Mouse (Mus musculus) hindbrain, embryonic 15.5 days (tissue): ENCODE results near the gene Ptprz1. TPM values are rescaled to one million over a fixed set of nuclear protein-coding genes. Genes with fewer than 3 reads are reported as not detected.

Experiments used
- ATAC-seq: fragments of 200-750 bp; cut with Nextera tagmentation; 2 replicates; pipeline ENCODE4 v1.8.0; 2017; ENCODE audit warnings: low read depth, moderate number of reproducible peaks, moderate TSS enrichment; ENCODE audit not compliant: low FRiP score
- H3K27ac ChIP-seq: fragments of 300-500 bp; sonication (generic); replicated peaks from 2 replicates; pipeline ENCODE4 v1.5.1; 2015; ENCODE audit warnings: mild to moderate bottlenecking, inconsistent platforms
- H3K27me3 ChIP-seq: fragments of 300-500 bp; sonication (generic); 2 replicates; pipeline ENCODE4 v1.6.1; 2015; ENCODE audit warnings: control low read depth, inconsistent platforms
- H3K36me3 ChIP-seq: fragments of 300-500 bp; sonication (generic); 2 replicates; pipeline ENCODE4 v1.6.1; 2015; ENCODE audit warnings: control low read depth, inconsistent platforms
- H3K4me1 ChIP-seq: fragments of 300-500 bp; sonication (generic); replicated peaks from 2 replicates; pipeline ENCODE4 v1.6.1; 2015; ENCODE audit warnings: control low read depth, inconsistent platforms
- H3K4me2 ChIP-seq: fragments of 300-500 bp; sonication (generic); 2 replicates; pipeline ENCODE4 v1.6.1; 2015; ENCODE audit warnings: moderate library complexity, mild to moderate bottlenecking, inconsistent platforms
- H3K4me3 ChIP-seq: fragments of 300-500 bp; sonication (generic); 2 replicates; pipeline ENCODE4 v1.5.1; 2015; ENCODE audit warnings: mild to moderate bottlenecking, inconsistent platforms
- H3K9ac ChIP-seq: fragments of 300-500 bp; sonication (generic); 2 replicates; pipeline ENCODE4 v1.6.1; 2015; ENCODE audit warnings: inconsistent platforms
- H3K9me3 ChIP-seq: fragments of 300-500 bp; sonication (generic); 2 replicates; pipeline ENCODE4 v1.6.1; 2016; ENCODE audit warnings: control low read depth, inconsistent platforms
- WGBS: fragments of 180-500 bp; shearing (Covaris S2); methylation state at CpG from one replicate; pipeline ENCODE4 v1.1.7; 2015; 5-methylcytosine and 5-hydroxymethylcytosine counted together
- polyA plus RNA-seq: library from polyadenylated mRNA; unstranded; fragments of >200 nt; fragmentation: Nextera tagmentation; extraction: Ambion mirVana; gene quantifications from 2 replicates; pipeline ENCODE4 v1.2.1, GENCODE M21; 2015

The Ptprz1 gene
- polyA plus RNA-seq = 70.2 and 71.0 TPM in 2 replicates

DNA sequence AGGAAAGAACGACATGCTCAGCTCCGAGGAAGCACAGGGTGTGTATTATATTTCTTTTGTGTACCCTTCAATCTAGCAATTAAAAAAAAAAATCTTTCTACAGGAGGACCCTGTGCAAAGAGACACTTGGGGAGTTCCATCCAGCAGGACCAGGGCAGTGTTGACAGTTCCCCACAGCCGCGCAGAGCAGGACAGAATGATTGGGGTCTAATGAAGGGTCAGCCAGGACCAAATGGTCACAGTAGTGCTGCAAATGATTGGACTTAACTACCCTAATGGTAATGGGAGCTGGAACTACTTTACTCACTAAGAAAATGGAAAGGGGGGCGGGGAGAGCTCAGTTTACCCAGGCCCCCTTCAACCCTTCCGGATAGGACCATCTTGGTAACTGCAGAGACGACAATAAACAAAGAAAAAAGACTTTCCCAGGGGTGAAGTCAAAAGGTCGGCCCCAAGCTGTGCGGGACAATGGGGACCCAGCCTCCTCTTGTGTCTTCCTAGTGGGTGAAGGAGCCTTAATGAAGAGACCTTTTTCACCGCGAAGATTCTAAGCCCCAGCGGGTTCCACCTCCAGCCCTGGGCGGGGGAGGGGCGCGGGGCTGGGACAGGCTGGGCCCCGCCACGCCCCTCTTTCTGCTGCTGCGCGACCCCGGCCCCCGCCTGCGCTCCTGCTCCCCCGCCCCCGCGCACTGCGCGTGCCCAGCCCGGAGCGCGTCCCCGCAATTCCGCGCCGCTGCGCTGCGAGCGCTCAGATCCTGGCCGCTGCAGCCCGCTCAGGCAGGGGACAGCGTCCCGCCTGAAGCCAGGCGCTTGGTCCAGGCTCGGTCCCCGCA, at the start of gene Ptprz1:
Gene Ptprz1 (plus strand): TSS at position 722 of the 833 bp plus-strand sequence.
- H3K27me3 ChIP-seq = no peaks in the 10 kb centered on the region
- peak within 1 kb of the TSS; percentile 57 for H3K4me3 ChIP-seq
- H3K27ac ChIP-seq = peak within 1 kb of the TSS; percentile 74
- peak within 1 kb of the TSS; percentile 65 for H3K9ac ChIP-seq
- WGBS = under 1% methylated on average over 41 of the region's 44 CpGs
- peak; percentile 91 for ATAC-seq
- H3K36me3 ChIP-seq = no peaks in the 10 kb centered on the region
- peaks cover 27% of the 10 kb centered on the region for H3K4me1 ChIP-seq
- H3K4me2 ChIP-seq = peak within 1 kb of the TSS; percentile 77
- H3K9me3 ChIP-seq = no peaks in the 10 kb centered on the region

DNA sequence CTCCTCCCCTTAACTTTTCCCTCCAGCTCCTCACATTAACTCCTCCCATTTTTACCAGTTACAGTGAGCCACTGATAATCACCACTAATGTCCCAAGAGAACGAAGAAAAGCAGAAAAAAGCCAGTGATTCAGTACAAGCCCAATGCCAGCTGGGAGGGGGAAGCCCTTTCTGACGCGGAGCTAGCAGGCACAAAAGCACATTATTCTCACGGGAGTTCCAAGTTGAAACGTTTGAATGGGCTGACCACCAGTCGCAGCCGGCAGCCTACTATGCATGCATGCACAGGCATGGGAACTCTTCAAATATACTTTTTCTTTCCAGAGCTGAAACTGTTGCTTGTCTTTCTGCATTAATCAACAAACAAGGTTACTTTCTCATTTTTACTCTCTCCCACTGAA, 41.7 kb upstream of the Ptprz1 start:
- Histone ChIP-seq H3K4me2 (peak overlapping the region; percentile 5; the same call in 1 of the 2 replicates), H3K4me1 (peaks cover 15% of the 10 kb centered on the region; the same call in 1 of the 2 replicates), H3K4me3 (no peak overlapping the region), H3K9me3 (no peaks in the 10 kb centered on the region), H3K9ac (no peak overlapping the region), H3K27ac (peak overlapping the region; percentile 75), H3K27me3 (no peaks in the 10 kb centered on the region), H3K36me3 (no peaks in the 10 kb centered on the region)
- WGBS = 4% methylated on average over 7 of the region's 7 CpGs
- ATAC-seq = peak; percentile 89

DNA sequence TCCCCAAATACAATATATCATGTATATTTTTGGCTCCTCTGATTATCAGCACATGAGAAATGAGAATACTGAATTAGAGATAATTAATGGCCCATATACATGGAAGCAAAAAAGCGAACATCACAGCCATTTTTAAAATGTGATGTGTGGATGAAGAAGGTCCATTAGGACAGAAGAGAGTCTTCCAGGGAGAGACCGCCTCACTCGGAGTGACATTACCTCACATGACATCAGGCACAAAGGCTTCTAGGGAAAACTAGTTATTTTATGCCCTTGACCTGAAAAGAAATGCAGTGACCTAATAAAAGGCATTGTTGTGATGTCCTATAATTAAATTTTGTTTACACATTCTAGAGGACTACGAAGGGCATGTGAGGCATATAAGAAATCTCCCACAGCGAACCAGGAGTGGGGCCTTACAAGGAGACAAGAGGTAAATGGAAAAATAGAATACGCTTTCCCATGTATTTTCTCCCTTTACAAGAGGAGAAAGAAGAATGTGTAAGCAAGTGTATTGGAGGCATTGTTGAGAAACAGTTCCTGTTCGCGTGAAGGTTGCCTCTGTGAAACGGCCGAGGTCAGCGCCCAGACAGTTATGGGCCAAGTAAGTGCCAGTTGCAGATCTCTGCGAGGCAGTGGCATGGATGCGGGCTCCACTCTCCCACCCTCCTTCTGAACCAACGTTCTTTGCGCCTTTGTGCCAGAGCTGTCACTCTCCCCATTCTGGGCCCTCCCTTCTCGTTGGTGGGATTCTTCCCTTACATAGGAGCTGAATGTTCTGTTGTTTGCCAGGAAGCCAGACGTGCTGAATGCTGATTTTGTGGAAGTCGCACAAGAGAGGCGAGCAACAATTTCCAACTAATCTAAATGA, 41.0 kb upstream of the Ptprz1 start:
- 32% methylated on average over 19 of the region's 19 CpGs for WGBS
- Histone ChIP-seq H3K4me2 (peak overlapping the region; percentile 35), H3K36me3 (no peaks in the 10 kb centered on the region), H3K4me1 (peaks cover 15% of the 10 kb centered on the region; the same call in 1 of the 2 replicates), H3K4me3 (no peak overlapping the region), H3K27ac (peak overlapping the region; percentile 75), H3K9ac (no peak overlapping the region), H3K27me3 (no peaks in the 10 kb centered on the region), H3K9me3 (no peaks in the 10 kb centered on the region)
- ATAC-seq = peak; percentile 95

DNA sequence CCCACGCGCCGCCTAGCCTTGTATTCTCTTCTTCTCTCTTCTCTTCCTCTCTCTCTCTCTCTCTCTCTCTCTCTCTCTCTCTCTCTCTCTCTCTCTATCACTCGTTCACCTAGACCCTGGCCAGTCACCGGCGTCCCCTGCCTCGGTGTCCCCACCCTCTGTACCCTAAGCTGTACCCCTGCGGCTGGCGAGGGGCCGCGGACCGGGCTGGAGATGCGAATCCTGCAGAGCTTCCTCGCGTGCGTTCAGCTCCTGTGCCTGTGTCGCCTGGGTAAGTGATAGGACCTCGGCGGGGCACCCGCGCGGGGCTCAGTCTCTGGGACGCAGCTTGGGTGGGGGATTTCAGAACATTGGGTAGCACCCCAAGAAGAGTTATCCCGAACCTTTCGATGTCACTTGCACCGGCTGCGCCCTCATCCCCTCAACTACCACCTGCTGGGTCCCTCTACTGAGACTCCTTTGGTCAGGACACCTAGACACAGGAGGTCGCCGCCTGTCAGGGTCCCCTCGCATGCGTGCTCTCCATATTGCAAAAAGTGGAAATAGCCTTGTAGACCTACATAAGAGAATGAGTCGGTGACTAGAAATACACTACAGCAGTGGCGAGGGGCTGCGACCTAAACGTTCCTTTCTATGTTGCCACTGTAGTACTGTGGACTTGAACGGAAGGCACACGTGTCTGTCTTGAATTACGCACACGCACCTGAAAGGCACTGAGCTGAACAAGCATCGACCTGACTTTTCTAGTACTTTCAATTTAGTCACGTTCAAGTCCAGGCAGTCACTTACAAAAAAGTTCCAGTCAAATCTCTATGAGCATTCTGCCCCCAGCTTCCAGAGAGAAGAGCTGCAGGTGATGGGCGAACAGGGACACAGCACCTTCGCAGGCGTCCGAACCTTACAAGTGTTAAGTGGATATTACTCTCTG, 576 bp downstream of the Ptprz1 start:
- H3K27me3 ChIP-seq = no peaks in the 10 kb centered on the region
- H3K4me3 ChIP-seq = peak overlapping the region; percentile 57
- WGBS = under 1% methylated on average over 45 of the region's 45 CpGs
- H3K9ac ChIP-seq = peak overlapping the region; percentile 65
- H3K4me2 ChIP-seq = peak overlapping the region; percentile 77
- H3K9me3 ChIP-seq = no peaks in the 10 kb centered on the region
- H3K36me3 ChIP-seq = no peaks in the 10 kb centered on the region
- ATAC-seq = peak; percentile 76
- peak overlapping the region; percentile 74 for H3K27ac ChIP-seq
- peaks cover 27% of the 10 kb centered on the region for H3K4me1 ChIP-seq

DNA sequence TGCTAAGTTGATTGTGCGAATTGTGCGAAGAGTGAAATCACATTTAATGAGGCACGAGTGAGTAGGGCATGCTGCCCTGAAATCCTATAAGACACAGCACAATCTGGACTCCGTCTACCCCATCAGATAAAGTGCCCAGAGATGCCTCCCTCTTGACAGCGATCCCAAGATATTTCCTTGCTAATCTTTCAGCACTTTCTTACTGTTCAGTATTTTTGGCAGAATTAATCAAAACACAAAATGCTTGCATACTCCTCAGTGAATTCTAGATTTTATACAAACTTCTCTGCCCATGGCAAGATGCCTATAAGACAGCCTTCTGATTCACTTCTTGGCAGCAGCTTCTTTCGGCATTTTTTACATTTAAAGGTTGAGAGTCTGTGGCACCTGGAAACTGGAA, 12.7 kb downstream of the Ptprz1 start:
- WGBS = 87% methylated on average over 6 of the region's 6 CpGs
- H3K4me3 ChIP-seq = no peak overlapping the region
- no peaks in the 10 kb centered on the region for H3K27me3 ChIP-seq
- no peaks in the 10 kb centered on the region for H3K4me1 ChIP-seq
- H3K9me3 ChIP-seq = no peaks in the 10 kb centered on the region
- H3K9ac ChIP-seq = no peak overlapping the region
- H3K36me3 ChIP-seq = no peaks in the 10 kb centered on the region
- H3K27ac ChIP-seq = no peak overlapping the region
- H3K4me2 ChIP-seq = no peak overlapping the region
- no peak for ATAC-seq

DNA sequence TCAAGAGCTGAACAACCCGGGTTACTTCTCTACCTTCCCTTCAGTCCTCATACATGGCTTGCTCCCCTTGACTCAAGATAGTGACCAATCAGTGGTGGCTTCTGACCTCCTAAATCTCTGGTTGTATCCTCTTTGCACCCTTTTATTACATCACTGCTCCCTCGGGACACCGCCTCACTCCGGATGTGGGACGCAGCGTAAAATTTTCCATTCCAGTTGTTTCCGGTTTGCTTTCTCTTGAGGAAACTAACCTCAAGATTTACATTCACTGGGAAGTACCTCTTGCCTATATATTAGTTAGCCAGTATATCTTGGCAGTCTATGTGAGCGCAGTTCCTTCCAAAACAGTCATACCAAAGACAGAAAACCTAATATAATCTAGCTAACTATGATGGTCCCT, 14.0 kb downstream of the Ptprz1 start:
- Histone ChIP-seq H3K4me3 (no peak overlapping the region), H3K36me3 (no peaks in the 10 kb centered on the region), H3K27me3 (no peaks in the 10 kb centered on the region), H3K9me3 (no peaks in the 10 kb centered on the region), H3K27ac (no peak overlapping the region), H3K4me2 (no peak overlapping the region), H3K9ac (no peak overlapping the region), H3K4me1 (no peaks in the 10 kb centered on the region)
- WGBS = 96% methylated on average over 8 of the region's 8 CpGs
- no peak for ATAC-seq

DNA sequence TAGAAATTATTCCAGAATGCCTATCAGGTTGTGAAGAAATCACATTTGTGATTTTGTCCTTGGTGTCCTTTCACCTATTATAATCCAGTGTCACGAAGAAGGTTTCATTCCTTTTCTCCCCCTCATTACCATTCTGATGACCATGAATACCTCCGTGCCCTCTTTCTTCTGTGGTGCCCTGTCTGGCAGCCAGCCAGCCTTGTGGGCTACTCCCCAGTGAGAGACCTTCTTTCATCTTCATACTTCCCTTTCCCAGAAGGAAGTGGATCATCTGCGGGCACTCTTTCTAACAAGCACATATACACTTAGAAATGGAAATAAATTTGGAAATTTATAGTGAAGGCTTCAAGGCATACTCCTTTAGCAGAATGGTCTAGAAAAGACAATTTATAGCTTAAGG, 26.7 kb downstream of the Ptprz1 start:
- no peaks in the 10 kb centered on the region for H3K36me3 ChIP-seq
- no peaks in the 10 kb centered on the region for H3K27me3 ChIP-seq
- no peaks in the 10 kb centered on the region for H3K4me1 ChIP-seq
- no peaks in the 10 kb centered on the region for H3K9me3 ChIP-seq
- H3K9ac ChIP-seq = no peak overlapping the region
- no peak overlapping the region for H3K27ac ChIP-seq
- H3K4me2 ChIP-seq = no peak overlapping the region
- WGBS = 24% methylated on average over 3 of the region's 3 CpGs
- no peak overlapping the region for H3K4me3 ChIP-seq
- no peak for ATAC-seq

DNA sequence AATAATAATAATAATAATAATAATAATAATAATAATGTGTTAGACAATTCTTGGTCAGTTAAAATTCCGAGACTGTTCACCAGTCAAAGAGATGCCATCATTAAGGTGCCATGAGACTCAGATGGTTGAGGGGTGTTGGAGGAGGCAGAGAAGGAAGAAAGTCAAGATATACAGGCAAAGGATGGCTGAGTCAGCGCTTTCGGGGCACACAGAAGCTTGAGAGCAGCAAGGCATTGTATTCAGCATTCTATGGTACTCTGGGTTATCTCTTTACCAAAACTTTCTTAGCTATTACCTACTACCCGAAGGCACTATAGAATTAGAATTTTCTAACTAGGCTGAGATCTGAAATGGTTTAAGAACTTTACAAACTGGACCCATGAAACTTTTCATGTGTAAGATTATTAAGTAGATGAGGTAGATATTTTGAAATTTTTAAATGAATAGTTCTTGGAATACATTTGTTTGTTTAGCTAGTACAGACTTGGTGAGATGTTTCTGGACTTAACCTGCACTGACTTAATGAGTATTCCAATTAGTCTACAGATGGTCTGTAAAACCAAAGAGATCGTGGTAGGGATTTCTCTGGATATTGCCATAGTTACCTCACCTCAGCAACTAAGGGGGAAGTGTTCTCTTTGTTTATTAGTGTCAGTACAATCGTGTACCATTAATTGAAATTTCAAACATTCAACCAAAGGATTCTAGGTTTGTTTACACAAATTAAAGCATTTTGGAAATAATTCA, 33.4 kb downstream of the Ptprz1 start:
- peaks cover 9% of the 10 kb centered on the region; the same call in 1 of the 2 replicates for H3K4me1 ChIP-seq
- H3K4me3 ChIP-seq = no peak overlapping the region
- H3K36me3 ChIP-seq = no peaks in the 10 kb centered on the region
- H3K9ac ChIP-seq = no peak overlapping the region
- no peaks in the 10 kb centered on the region for H3K27me3 ChIP-seq
- WGBS = 70% methylated on average over 6 of the region's 6 CpGs
- H3K27ac ChIP-seq = peak overlapping the region; percentile 43; the same call in 1 of the 2 replicates
- H3K9me3 ChIP-seq = no peaks in the 10 kb centered on the region
- H3K4me2 ChIP-seq = no peak overlapping the region
- no peak for ATAC-seq

DNA sequence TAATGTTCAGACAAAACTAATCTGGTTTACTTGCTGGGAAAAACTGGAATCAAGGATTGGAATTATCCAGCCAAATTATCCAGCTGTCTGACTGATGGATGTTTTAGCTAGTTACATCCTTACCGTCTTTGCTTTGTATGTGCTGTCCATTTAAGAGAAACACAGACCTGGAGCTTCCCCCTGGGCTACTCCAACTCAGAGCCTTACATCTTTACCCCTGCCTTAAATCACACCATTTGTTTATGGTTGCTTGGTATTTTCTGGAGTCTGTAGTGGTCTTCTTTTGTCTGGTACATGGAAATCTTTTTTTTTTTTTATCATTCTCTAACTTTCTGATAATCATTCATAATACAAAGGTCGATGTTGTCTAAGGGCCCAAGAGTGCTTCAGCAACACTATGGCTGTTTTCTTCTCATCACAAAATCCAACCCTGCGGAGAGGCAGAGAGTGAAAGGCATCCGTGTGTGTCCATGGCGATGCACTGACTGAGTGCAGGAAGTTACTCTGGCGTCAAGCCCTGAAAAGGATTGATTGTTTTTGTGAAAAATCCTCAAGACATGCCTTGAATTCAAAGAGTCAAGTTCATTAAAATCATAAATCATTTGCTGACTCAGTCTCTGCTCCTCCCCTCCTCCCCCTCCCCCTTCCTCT, 34.1 kb downstream of the Ptprz1 start:
- Histone ChIP-seq H3K4me1 (peaks cover 9% of the 10 kb centered on the region; the same call in 1 of the 2 replicates), H3K9me3 (no peaks in the 10 kb centered on the region), H3K27me3 (no peaks in the 10 kb centered on the region), H3K36me3 (no peaks in the 10 kb centered on the region), H3K9ac (no peak overlapping the region), H3K4me3 (no peak overlapping the region), H3K27ac (peak overlapping the region; percentile 43), H3K4me2 (peak overlapping the region; percentile 15; the same call in 1 of the 2 replicates)
- WGBS = 14% methylated on average over 6 of the region's 6 CpGs
- ATAC-seq = peak; percentile 85

DNA sequence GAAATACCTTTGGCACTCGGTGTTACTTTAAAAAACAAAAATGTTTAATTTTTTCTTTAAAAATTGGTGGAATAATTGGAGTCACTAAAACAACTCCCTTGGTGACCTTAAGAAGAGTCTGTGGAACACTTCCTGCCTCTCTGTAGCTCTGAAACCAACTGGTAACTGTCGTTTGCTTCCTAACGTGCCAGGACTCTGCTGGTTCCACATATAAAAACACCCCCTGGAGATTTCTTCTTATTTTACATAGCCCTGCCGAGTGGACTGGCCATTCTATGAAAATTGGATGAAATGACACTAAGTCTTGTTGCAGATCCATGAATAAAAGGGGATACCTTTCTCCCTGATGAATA, 34.6 kb downstream of the Ptprz1 start:
- no peaks in the 10 kb centered on the region for H3K27me3 ChIP-seq
- peak overlapping the region; percentile 16; the same call in 1 of the 2 replicates for H3K27ac ChIP-seq
- H3K9ac ChIP-seq = no peak overlapping the region
- peak; percentile 60; the same call in 1 of the 2 replicates for ATAC-seq
- H3K9me3 ChIP-seq = no peaks in the 10 kb centered on the region
- H3K4me1 ChIP-seq = peaks cover 9% of the 10 kb centered on the region; the same call in 1 of the 2 replicates
- no peaks in the 10 kb centered on the region for H3K36me3 ChIP-seq
- H3K4me2 ChIP-seq = peak overlapping the region; percentile 2; the same call in 1 of the 2 replicates
- no peak overlapping the region for H3K4me3 ChIP-seq
- WGBS = 18% methylated on average over 4 of the region's 4 CpGs
